Mouse (Mus musculus): ENCODE measurements around the gene Arsa.

- TF ChIP-seq CTCF (IDR thresholded peaks at IDR 0.05; ENCODE audit: borderline replicate concordance, insufficient read depth, low read length): no peak
- no peak for TF ChIP-seq POLR2A (IDR thresholded peaks at IDR 0.05; ENCODE audit: low read depth, low read length)
These were observed 17.7 kb upstream of the Arsa start for GRCm38 (mm10) chr15:89494970-89495369.

Data from embryonic fibroblast, embryonic 13.5 days (primary cell).